Mouse (Mus musculus) testis, postnatal 14 days (tissue): Measurements from ENCODE around the gene Tex261.
"Not testable (repeated sequence)": the region's sequence is repeated elsewhere in the genome, so short reads cannot be mapped to it uniquely, and the experiment has no call there.

Experiments used
- DNase-seq: peaks from one replicate; pipeline ENCODE4 v3.0.0; 2021; ENCODE audit warnings: low spot score

Tex261 gene

DNA sequence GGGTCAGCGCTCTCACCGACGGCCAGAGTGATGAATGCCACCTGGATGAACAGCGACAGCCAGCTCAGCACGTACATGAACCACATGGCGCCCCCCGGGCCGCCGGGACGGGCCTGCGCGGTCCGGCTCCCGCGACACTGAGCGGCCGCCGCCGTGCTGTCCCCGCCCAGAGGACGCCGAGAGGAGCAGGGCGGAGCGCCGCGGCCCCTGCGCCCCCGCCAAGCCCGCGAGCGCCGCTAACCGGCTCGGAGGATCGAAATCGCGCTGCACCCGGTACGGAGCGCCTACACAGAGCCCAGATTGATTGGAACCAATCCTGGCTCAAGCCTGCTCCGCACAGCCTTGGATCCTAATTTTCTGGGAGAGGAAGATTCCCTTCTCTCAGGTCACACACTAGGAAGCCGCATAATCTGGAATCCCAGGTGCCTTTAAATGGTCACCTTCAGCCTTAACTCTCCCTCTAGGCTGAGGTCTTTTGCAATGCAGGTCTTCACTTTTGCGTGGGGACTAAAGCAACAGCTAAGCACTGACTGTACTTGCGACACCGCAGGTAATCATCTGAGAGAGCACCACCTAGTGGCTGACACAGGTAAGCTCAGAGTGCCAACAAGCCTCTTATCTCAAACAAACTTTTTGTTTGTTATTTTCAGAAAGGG is at the start of gene Tex261:
Tex261 (minus strand) TSS at position 176 of the 656 bp plus-strand sequence.
- peak; percentile 90 for DNase-seq

DNA sequence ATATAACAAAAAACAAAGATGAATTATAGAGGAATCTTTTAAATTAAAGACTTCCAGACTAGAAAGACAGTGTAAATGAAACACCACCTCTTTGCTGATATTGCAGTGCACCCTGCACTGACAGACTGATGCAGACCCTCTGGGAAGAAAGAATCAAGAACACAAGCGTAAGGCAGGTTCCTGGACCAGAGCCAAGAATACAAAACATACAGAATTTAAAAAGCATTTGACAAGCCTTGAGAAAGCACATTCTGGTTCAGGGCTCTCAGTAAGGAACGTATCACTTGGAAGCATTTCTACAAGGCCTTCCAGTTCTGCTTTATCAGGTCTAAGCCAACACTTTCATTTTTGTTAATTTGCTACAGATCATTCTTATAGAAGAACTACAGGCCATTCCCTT is 46.2 kb upstream of the Tex261 start:
- no peak for DNase-seq

GRCm38 (mm10) chr6:83820727-83821515 is 45.3 kb upstream of the Tex261 start:
- no peak for DNase-seq

DNA sequence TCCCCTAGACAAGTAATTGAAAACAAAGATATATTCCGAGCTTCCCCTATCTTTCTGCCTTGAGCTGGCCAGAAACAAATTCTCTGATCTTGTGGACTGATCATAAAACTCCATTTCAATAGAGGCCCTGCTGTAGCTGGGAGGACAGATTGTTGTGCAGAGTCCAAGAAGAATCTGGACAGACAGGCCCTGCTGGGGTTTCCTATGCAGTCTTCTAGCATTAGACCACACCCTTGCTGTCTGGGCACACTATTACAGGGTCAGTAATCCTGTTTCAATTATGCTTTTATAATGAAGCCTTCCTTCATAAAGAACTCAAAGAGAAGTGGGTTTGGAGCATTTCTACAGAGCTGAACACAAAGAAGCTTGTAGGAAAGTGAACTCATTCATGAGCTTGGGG is 43.4 kb upstream of the Tex261 start:
- DNase-seq = no peak

DNA sequence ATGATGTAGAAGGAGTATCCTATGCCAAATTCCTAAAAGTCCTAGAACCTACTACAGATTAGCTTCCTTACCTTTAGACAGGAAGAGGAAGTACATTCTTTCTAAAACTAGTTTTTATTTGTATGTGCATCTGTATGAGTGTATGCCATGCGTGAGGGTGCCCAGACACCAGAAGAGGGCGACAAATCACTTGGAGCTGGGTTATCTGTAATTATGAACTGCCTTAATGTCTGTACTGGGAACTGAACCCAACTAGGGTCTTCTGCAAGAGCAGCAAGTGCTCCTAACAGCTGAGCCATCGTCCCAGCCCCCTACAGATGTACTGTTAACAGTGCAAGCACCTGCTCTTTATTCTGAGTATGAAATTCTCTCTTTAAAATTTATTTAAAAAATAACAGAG is 40.2 kb upstream of the Tex261 start:
- DNase-seq = no peak

DNA sequence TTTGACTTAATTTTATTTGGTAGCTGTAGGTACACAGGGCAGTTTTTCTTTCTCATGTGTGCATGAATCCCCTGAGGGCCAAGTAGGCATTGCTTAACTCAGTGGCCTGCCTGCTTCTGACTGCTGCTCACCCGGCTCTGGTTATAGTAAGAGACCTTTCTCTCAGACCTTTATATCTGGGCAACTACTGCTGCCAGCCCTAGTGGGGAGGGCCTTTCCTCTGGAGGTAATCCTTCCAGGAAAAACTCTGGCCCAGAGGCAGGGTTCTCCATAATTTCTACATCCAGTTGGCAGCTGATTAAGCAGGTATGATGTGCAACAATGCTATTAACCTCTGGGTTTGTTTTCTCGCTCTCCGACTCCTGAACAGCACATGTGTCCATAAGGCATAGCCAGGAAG is 27.2 kb upstream of the Tex261 start:
- DNase-seq = no peak

- DNase-seq = no peak
Observed at GRCm38 (mm10) chr6:83802033-83802432, 26.4 kb upstream of the Tex261 start.

DNA sequence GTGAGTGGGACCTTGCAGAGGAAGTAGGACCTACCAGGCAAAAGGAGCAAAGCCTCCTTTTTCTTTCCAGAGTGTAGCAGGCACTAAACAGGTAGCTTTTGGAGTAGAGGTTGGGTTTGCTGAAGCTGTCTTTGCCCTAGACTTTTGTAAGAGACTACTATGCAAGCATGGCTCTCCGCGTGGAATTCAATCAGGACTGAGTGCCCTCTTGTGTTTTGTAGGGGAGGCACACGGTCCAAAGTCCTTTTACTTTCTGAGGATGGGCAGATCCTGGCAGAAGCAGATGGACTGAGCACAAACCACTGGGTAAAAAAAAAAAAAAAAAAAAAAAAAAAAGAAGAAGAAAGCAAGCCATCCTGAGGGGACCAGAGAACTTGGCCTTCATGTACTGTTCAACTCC is 21.1 kb upstream of the Tex261 start:
- DNase-seq = no peak

GRCm38 (mm10) chr6:83795492-83795900 is 19.9 kb upstream of the Tex261 start:
- DNase-seq = no peak

GRCm38 (mm10) chr6:83794760-83795296 is 19.2 kb upstream of the Tex261 start, which contains the start of gene Nagk:
Gene Nagk, plus strand, starts transcription at chr6:83794982.
- peak; percentile 93 for DNase-seq

DNA sequence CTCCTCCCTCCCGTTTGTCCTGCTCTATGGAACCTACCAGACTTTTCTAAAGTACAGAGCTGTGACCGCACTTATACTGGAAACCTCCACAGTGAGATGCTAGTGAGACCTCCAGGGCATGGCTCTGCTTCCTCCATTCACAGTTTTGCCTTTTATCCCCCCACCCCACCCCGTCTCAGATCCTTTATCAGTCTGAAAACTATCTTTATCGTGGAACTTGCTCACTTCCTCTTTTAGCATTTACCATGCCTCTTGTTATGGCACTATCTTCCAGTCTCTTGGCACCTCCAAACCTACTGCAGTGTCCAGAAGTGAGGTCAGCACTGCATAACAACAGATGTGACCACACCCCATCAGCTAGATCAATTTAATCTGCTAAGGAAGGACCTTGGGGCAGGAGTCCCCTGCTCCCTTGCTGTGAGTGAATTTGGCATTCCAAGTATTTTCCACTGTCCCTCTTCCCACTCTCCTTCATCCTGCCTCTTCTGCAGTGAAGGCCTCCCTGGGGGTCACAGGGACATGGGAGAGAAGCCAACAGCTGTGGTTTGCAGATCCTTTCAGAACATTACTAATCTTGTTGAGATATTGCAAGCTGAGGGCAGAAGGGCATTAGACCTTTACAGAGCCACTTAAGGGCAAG is 15.8 kb upstream of the Tex261 start:
- DNase-seq = no peak

DNA sequence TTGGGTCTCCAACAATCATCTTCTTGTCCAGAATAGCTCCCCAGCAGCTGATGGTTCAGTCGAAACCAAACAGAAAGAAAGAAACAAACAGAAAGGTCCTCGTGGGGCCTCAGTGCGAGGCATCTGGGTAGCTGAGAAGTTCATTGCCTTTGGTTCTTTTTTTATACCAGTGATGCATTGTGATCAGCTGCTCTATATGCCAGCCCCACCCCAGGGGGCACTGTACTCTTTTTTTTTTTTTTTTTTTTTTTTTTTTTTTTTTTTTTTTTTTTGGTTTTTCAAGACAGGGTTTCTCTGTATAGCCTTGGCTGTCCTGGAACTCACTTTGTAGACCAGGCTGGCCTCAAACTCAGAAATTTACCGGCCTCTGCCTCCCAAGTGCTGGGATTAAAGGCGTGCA is 14.9 kb upstream of the Tex261 start:
- not testable (repeated sequence) for DNase-seq

DNA sequence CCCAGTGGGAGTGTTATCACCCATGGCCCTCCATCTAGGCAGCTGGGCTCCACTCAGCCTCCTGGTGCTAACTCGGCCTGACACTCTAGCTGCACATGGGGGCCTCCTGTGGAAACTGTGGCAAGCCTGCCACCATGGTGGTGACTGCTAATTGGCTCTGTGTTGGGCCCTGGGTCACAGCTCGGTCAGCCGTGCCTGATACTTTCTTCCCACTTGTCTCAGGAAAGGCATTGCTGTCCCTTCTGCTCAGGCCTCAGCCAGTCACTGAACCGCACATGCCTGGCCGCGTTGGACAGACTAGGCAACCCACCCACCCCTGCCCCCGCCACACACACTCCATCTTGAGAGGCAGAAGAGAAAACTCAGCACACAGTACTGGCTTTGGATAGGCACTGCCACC is 12.9 kb upstream of the Tex261 start:
- no peak for DNase-seq

- DNase-seq = no peak
Observed at GRCm38 (mm10) chr6:83786426-83786825, 10.8 kb upstream of the Tex261 start.

DNA sequence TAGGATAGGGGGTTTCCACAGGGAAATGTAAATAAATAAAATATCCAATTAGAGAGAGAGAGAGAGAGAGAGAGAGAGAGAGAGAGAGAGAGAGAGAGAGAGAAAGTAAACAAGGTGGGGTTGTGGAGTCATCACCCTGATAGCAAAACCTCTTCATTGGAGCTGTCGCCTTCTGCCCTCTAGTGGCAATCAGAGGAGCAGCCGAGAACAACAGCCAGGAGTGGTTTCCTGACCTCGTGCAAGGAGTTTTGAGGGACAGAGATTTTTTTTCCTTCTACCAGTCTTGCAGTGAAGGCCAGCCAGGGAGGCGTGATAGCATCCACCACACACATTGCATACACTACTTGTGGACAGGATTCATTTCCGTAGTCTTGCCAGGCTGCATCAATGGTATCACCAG is 3.4 kb upstream of the Tex261 start:
- no peak for DNase-seq

DNA sequence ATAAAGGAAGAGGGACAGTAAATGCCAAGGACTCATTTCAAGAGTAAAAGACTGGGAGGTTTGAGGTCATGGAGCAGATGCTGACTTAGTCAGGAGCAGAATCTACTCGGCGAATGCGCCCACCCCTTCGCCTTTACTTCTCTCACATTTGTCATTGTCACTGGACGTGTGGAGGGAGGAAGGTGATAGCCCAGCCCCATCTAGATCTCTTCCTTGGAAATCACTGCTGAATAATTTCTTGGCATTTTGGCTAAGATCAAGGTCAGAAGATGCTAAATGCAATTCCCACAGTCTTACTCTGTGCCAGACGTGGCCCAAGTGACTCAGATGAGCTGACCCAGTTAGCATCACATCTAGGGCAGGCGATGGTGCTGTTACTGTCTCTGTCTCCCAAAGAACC is 2.7 kb upstream of the Tex261 start:
- no peak for DNase-seq

- peak; percentile 29 for DNase-seq
Observed at GRCm38 (mm10) chr6:83774781-83775563, 641 bp downstream of the Tex261 start.

DNA sequence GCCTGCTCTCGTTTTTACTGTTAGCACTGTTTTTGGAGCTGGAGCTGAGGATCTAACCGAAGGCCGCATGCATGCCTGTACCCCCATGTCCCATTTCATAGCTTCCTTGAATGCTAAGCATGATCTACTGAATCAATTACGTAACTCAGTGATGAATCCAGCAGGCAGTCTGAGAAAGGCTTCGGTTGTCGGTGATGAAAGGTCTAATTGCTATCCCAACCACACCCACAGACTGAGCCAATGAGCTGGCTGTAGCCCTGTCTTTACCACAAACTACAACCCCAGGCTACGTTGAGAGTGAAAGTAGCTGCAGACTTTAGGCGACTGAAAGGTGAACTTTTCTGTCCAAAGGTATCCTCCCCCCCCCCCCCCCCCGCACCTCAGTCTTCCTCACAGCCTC is 1.5 kb downstream of the Tex261 start:
- DNase-seq = no peak

GRCm38 (mm10) chr6:83768485-83768884 is 7.1 kb downstream of the Tex261 start:
- no peak for DNase-seq

- DNase-seq = peak; percentile 47
Observed at GRCm38 (mm10) chr6:83766982-83767381, 8.6 kb downstream of the Tex261 start.

GRCm38 (mm10) chr6:83762880-83763431 is 12.7 kb downstream of the Tex261 start:
- DNase-seq = peak; percentile 63

GRCm38 (mm10) chr6:83762344-83762743 is 13.3 kb downstream of the Tex261 start, which contains the start of gene Ankrd53:
Gene Ankrd53, plus strand, starts transcription at chr6:83762644.
- DNase-seq = no peak
